Mouse (Mus musculus) ovary, postnatal 10 days (tissue): Measurements from ENCODE around the gene Cdx2.

Experiments used
- DNase-seq: peaks from one replicate; pipeline ENCODE4 v3.0.0; 2022; ENCODE audit warnings: low spot score

Gene Cdx2

GRCm38 (mm10) chr5:147306638-147307397 is at the start of gene Cdx2:
TSS of gene Cdx2 (minus strand) at chr5:147307270.
- DNase-seq: no peak

- DNase-seq: no peak
Observed at GRCm38 (mm10) chr5:147356260-147357055, 49.4 kb upstream of the Cdx2 start.

- no peak for DNase-seq
Observed at GRCm38 (mm10) chr5:147355788-147356187, 48.7 kb upstream of the Cdx2 start.

- DNase-seq: no peak
Observed at GRCm38 (mm10) chr5:147354985-147355384, 47.9 kb upstream of the Cdx2 start.

DNA sequence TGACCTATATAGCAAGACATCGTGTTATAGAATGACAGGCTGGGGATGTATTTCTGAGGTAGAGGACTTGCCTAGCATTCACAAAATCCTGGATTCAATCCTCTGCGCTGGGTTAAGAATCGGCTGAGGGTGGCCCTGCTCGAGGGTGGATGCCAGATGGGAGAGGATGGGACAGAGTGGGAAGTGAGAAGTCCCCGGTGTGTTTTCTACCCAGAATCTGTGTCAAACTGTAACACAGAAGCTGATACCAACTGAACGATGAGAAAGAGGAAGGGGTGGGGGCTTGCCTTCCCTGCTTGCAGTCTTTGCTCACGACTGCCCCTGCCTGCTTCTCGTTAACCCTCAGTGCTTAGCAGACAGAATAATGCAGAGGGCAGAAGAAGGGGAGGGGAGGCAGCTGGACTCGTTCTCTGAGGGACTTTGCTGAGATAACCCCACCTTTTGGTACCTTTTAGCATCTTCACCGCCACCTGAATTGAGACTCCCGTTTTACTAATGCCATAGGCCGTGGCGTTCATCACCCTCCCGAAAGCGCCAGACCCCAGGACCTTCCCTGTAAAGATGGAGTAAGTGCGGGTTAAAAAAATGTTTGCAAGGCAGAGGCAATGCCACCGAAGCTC is 47.2 kb upstream of the Cdx2 start:
- DNase-seq: no peak

DNA sequence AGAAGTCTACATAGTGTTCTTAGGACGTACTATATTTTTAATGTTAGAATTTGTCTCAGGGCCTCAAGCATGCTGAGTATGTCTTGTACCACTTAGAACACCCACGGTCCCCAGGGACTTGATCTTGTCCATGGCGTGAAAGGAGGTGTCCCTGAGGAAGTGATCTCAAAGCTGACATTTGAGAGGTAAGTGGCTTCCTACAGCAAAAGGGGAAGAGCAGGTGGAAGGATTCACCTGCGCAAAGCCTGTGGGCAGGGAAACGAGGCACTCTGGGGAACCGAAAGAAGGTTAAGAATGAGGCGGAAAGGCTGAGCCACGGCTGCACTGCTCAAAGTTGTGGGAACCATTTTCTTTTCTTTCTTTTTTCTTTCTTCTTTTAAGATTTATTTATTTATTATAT is 44.9 kb upstream of the Cdx2 start:
- no peak for DNase-seq

GRCm38 (mm10) chr5:147345981-147346380 is 38.9 kb upstream of the Cdx2 start:
- DNase-seq: no peak

DNA sequence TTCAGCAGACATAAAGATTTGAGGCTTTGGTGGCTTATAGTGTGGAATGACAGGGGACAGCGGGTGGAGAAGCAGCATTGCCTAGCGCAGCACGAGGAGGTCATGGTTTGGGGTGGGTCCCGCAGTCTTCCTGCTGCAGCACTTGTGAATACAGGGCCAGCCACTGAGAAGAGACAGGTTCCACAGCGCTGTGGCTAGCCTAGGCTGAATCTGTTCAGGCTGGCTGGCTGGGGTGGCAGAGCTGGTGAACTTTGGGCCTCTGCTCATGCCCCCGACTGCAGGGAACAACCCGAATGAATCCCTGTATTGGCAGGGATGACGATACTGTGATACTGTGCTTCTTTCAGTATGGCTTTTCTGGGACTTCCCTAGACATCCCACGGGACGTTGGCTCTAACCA is 36.8 kb upstream of the Cdx2 start:
- no peak for DNase-seq

- no peak for DNase-seq
Observed at GRCm38 (mm10) chr5:147342901-147343300, 35.8 kb upstream of the Cdx2 start.

GRCm38 (mm10) chr5:147340741-147341414 is 33.8 kb upstream of the Cdx2 start:
- no peak for DNase-seq

DNA sequence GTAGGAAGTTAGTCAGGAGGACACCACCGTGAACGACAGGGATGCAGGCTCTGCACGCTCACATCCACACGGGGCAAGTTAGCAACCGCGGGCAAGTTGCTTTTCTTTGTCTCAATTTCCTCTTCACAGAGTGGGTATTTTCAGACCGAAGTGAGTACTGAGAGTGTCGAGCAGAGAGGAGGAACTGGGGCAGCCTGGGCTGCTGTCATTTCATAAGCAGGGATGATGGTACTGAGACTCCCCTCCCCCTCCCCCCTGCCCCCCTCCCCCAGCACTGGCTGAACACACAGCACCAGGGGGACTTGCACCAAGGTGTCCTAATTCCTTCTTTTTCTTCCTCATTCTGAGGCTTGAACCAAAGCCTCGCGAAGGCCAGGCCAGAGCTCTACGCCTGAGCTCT is 32.5 kb upstream of the Cdx2 start:
- DNase-seq: no peak

DNA sequence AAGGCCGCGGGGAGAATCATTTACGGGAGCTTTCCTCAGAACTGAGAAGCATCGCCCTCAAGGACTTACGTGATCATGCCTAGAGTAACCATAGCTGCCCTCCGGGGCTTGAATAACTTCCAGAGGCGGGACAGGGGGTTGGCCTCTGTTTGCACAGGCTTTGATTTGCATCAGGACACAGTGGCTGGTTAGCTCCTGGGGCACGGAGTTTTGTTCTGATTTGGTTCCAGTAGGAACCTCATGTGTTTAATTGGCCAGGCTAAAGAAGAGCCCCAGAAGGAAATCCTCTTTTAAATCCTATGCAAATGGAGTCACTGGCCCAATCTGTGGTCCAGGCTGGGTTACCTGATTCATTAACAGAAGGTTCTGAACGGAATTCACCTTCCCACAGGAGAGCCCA is 31.9 kb upstream of the Cdx2 start:
- DNase-seq: no peak

DNA sequence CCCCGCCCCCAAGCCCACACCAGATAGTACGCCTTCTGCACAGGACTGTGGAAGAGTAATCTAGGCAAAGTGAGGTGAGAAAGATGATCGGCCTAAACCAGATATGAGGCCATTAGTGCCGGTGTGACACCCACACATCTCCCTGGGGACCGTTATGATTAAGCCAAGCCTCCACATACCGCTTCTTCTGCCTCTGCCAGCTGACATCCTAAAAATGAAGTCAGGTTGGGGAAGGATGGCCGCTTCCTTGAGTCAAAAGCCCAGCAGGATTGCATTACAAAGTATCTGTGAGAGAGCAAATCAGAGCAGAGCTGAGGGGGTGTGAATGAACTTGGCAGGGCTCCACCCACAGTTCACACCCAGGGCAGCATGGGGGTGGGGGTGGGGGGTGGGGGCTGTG is 25.6 kb upstream of the Cdx2 start:
- no peak for DNase-seq

GRCm38 (mm10) chr5:147331547-147331946 is 24.5 kb upstream of the Cdx2 start:
- DNase-seq: no peak

- no peak for DNase-seq
Observed at GRCm38 (mm10) chr5:147329946-147330345, 22.9 kb upstream of the Cdx2 start.

- DNase-seq: no peak
Observed at GRCm38 (mm10) chr5:147327636-147328035, 20.6 kb upstream of the Cdx2 start.

DNA sequence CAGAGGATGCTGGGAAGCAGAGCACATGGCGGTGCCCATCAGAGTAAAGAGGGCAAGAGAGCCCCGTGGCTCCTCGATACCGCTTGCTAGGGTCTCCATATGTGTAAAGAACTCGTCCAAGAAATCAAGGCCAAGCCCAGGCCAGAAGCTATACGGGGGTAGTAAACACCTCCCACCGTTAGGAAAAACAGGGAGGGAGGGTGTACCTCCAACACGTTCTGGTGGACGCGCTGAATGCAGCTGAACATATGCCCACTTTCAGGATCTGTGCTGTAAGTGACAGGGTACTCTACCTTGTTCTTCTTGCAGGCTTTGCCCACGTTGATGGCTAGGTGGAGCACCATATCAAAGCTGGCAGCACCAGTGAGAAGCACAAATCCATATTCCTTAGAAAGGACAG is 18.9 kb upstream of the Cdx2 start:
- DNase-seq: no peak

GRCm38 (mm10) chr5:147323237-147323917 is 16.3 kb upstream of the Cdx2 start:
- peak; percentile 24 for DNase-seq

DNA sequence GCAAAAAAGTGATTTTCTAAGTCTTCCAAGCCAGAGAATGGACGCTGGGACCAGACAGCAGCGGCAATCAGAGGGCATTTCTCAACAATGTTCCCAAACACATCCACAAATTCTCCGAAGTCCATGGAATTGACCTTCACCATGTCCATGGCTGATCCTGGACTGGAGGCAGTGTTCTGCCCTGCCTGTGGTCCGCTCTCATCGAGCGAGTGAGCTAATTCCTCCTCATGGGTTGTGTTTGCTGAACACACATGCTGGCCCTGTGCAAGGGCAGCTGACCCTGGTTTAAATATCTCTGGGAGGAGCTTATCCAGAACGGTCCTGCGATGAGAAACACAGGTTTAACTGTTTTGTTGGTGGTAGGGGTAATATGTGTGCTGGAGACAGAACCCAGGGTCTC is 15.1 kb upstream of the Cdx2 start, which contains the start of gene Urad:
Gene Urad (minus strand): TSS at position 258 of the 400 bp plus-strand sequence.
- no peak for DNase-seq

GRCm38 (mm10) chr5:147319653-147320052 is 12.6 kb upstream of the Cdx2 start:
- DNase-seq: no peak

DNA sequence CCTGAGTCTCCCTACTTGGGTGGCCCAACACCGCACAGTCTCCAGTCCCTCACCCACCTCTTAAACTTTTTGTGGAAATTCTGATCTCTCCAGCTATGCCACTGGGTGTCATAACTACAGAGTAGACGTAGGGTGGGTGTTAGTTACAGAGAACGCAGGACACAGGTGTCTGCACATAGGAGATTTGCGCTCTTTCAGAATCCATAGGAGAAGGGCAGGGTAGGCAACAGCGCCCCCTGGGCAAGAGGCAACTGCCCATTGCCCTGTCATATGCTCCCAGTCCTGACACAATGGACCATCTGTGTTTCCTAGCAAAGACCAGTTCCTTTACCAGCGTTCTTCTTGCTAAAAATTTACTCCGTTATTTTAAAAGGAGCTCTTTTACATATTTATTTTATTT is 10.9 kb upstream of the Cdx2 start:
- no peak for DNase-seq

GRCm38 (mm10) chr5:147317321-147317720 is 10.3 kb upstream of the Cdx2 start:
- no peak for DNase-seq
